Mouse (Mus musculus): ENCODE results near the gene 4930402H24Rik. TPM values are rescaled to one million over a fixed set of nuclear protein-coding genes. Genes with fewer than 3 reads are reported as not detected.

4930402H24Rik gene
- total and polyA plus RNA-seq, 3 experiments = 6.1 to 6.2 TPM; not detected in 1

DNA sequence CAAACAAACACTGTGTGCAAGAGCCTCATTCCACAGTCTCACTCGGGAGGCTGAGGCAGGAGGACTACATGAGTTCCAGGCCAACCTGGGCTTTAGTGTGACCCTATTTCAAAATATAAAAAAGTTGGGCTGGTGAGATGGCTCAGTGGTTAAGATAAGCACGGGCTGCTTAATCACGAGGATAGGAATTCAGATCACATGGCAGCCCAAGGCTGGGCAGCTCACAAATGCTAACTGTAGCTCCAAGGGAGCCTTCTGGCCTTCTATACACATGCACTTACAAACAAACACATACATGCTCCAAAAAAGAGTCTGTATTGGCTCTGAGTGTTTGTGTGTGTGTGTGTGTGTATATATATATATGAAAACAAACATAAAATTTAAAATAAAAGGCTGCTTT lies 212.6 kb downstream of the 4930402H24Rik start:
- no peaks in the 10 kb centered on the region for H3K27me3 ChIP-seq (ENCODE audit: control insufficient read depth in 1 of 2, insufficient read depth in 2 of 2, low read length in 2 of 2)
- H3K27ac ChIP-seq (ENCODE audit: control insufficient read depth, low read depth, low read length) = peak overlapping the region; percentile 15
- peaks cover 2 to 14% of the 10 kb centered on the region in 2 experiments; a peak in 2 of 4 replicates for H3K4me1 ChIP-seq (ENCODE audit: control insufficient read depth in 1 of 2, insufficient read depth in 2 of 2, low read length in 2 of 2)
- H3K9ac ChIP-seq (ENCODE audit: control insufficient read depth, low read depth, low read length, poor library complexity, severe bottlenecking) = peak overlapping the region; percentile 18; the same call in 1 of the 2 replicates
- DNase-seq (ENCODE audit: low read depth, low spot score) = peak; percentile 39
- H3K4me3 ChIP-seq (ENCODE audit: control insufficient read depth in 1 of 2, insufficient read depth in 1 of 2, low read depth in 2 of 2, low read length in 2 of 2) = no peak overlapping the region
- H3K79me2 ChIP-seq (ENCODE audit: control insufficient read depth, insufficient read depth, low read length, poor library complexity) = no peaks in the 10 kb centered on the region
- no peaks in the 10 kb centered on the region for H3K9me3 ChIP-seq (replicated peaks; ENCODE audit: insufficient read depth, low read length)
- TF ChIP-seq RCOR1 (IDR thresholded peaks at IDR 0.05; ENCODE audit: low read depth, low read length) = no peak
- 0 out of 2 replicates have a peak, but pooled peaks have one; percentile 3 for TF ChIP-seq SMC3 (IDR thresholded peaks at IDR 0.05; ENCODE audit: low read depth, low read length)
- peak; percentile 38; the same call in 1 of the 2 replicates for TF ChIP-seq ZNF384 (IDR thresholded peaks at IDR 0.05; ENCODE audit: low read depth, low read length)
- 0 out of 2 replicates have a peak, but pooled peaks have one; percentile 10 for TF ChIP-seq TCF12 (IDR thresholded peaks at IDR 0.05; ENCODE audit: low read depth, low read length)
- no peak for TF ChIP-seq TAL1 (IDR thresholded peaks at IDR 0.05; ENCODE audit: low read length)
- TF ChIP-seq CHD1 (IDR thresholded peaks at IDR 0.05; ENCODE audit: low read depth, low read length) = no peak
- TF ChIP-seq EP300 (IDR thresholded peaks at IDR 0.05; ENCODE audit: low read depth in 1 of 2, low read length in 2 of 2) = peak; percentile 14 to 20; a peak in 1 of 4 replicates
- peak in 1 of 2 experiments; percentile 47; a peak in 1 of 4 replicates for TF ChIP-seq USF2 (IDR thresholded peaks at IDR 0.05; ENCODE audit: borderline replicate concordance in 1 of 2, insufficient read depth in 1 of 2, low read depth in 1 of 2, low read length in 2 of 2)
- TF ChIP-seq SIN3A (IDR thresholded peaks at IDR 0.05; ENCODE audit: low read length) = no peak
- TF ChIP-seq POLR2AphosphoS5 (IDR thresholded peaks at IDR 0.05; ENCODE audit: borderline replicate concordance, low read depth, low read length) = no peak
- TF ChIP-seq USF1 (IDR thresholded peaks at IDR 0.05; ENCODE audit: low read depth, low read length) = peak; percentile 81
- no peak for TF ChIP-seq JUND (IDR thresholded peaks at IDR 0.05; ENCODE audit: low read depth, low read length)
- peak; percentile 68 for TF ChIP-seq MAX (IDR thresholded peaks at IDR 0.05; ENCODE audit: low read length)
- no peak for TF ChIP-seq MEF2A (IDR thresholded peaks at IDR 0.05; ENCODE audit: extremely low read depth, insufficient replicate concordance, low read depth, low read length, poor library complexity, severe bottlenecking)
- TF ChIP-seq MXI1 (IDR thresholded peaks at IDR 0.05; ENCODE audit: low read depth, low read length) = peak; percentile 61; the same call in 1 of the 2 replicates
- no peak for TF ChIP-seq MYB (IDR thresholded peaks at IDR 0.05; ENCODE audit: low read depth, low read length)
- TF ChIP-seq CHD2 (IDR thresholded peaks at IDR 0.05; ENCODE audit: low read length) = no peak
- TF ChIP-seq ZMIZ1 (IDR thresholded peaks at IDR 0.05; ENCODE audit: low read depth, low read length) = no peak
- TF ChIP-seq BHLHE40 (IDR thresholded peaks at IDR 0.05; ENCODE audit: borderline replicate concordance, low read depth, low read length) = peak; percentile 28; the same call in 1 of the 2 replicates
- TF ChIP-seq GATA1 (IDR thresholded peaks at IDR 0.05; ENCODE audit: low read depth, low read length) = no peak
- peaks cover 0 to 7% of the 10 kb centered on the region in 2 experiments; a peak in 2 of 4 replicates for H3K36me3 ChIP-seq (ENCODE audit: control insufficient read depth in 1 of 2, insufficient read depth in 2 of 2, low read length in 2 of 2)

DNA sequence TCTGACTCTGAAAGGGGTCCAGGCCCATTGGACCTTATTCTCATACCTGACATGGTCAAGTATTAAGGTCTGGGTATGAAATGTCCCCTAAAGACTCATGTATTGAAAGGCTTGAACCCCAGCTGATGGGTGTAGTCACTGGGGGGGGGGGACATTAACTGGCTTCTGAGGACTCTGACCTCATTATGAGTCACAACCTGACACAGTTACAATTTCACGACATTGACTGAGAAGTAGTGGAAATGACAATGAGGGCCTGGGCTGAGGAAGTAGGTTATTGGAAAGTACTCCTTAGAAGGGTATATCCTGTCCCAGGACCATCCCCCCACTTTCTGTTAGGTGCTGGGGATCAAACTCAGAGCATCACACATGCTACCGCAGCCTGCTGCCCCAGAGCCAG lies 217.2 kb downstream of the 4930402H24Rik start:
- Histone ChIP-seq H3K9ac (ENCODE audit: control insufficient read depth, low read depth, low read length, poor library complexity, severe bottlenecking) (no peak overlapping the region), H3K36me3 (ENCODE audit: control insufficient read depth in 1 of 2, insufficient read depth in 2 of 2, low read length in 2 of 2) (peaks cover 0 to 7% of the 10 kb centered on the region in 2 experiments; a peak in 2 of 4 replicates), H3K27ac (ENCODE audit: control insufficient read depth, low read depth, low read length) (no peak overlapping the region), H3K79me2 (ENCODE audit: control insufficient read depth, insufficient read depth, low read length, poor library complexity) (no peaks in the 10 kb centered on the region), H3K4me3 (ENCODE audit: control insufficient read depth in 1 of 2, insufficient read depth in 1 of 2, low read depth in 2 of 2, low read length in 2 of 2) (no peak overlapping the region), H3K4me1 (ENCODE audit: control insufficient read depth in 1 of 2, insufficient read depth in 2 of 2, low read length in 2 of 2) (peaks cover 2 to 8% of the 10 kb centered on the region in 2 experiments; a peak in 2 of 4 replicates), H3K9me3 (replicated peaks; ENCODE audit: insufficient read depth, low read length) (no peaks in the 10 kb centered on the region), H3K27me3 (ENCODE audit: control insufficient read depth in 1 of 2, insufficient read depth in 2 of 2, low read length in 2 of 2) (no peaks in the 10 kb centered on the region)
- DNase-seq (ENCODE audit: low read depth, low spot score) = no peak
- no peak for TF ChIP-seq ZKSCAN1 (IDR thresholded peaks at IDR 0.05; ENCODE audit: low read depth, low read length)
- no peak for TF ChIP-seq CHD2 (IDR thresholded peaks at IDR 0.05; ENCODE audit: low read length)
- no peak for TF ChIP-seq RCOR1 (IDR thresholded peaks at IDR 0.05; ENCODE audit: low read depth, low read length)
- TF ChIP-seq MAX (IDR thresholded peaks at IDR 0.05; ENCODE audit: low read length) = no peak
- TF ChIP-seq MEF2A (IDR thresholded peaks at IDR 0.05; ENCODE audit: extremely low read depth, insufficient replicate concordance, low read depth, low read length, poor library complexity, severe bottlenecking) = no peak
- no peak for TF ChIP-seq POLR2AphosphoS5 (IDR thresholded peaks at IDR 0.05; ENCODE audit: borderline replicate concordance, low read depth, low read length)
- TF ChIP-seq UBTF (IDR thresholded peaks at IDR 0.05; ENCODE audit: borderline replicate concordance, insufficient read depth, low read depth, low read length) = no peak
- TF ChIP-seq ETS1 (IDR thresholded peaks at IDR 0.05; ENCODE audit: low read depth, low read length) = no peak
- TF ChIP-seq USF1 (IDR thresholded peaks at IDR 0.05; ENCODE audit: low read depth, low read length) = no peak
- no peak for TF ChIP-seq JUND (IDR thresholded peaks at IDR 0.05; ENCODE audit: low read depth, low read length)
- TF ChIP-seq GABPA (IDR thresholded peaks at IDR 0.05; ENCODE audit: low read depth, low read length) = no peak
- TF ChIP-seq KAT2A (conservative IDR thresholded peaks at IDR 0.05; ENCODE audit: low read depth, low read length) = no peak
- no peak for TF ChIP-seq ZC3H11A (IDR thresholded peaks at IDR 0.05; ENCODE audit: low read depth, low read length)
- no peak for TF ChIP-seq TAL1 (IDR thresholded peaks at IDR 0.05; ENCODE audit: low read length)
- no peak for TF ChIP-seq TBP (IDR thresholded peaks at IDR 0.05; ENCODE audit: low read depth, low read length)
- TF ChIP-seq HCFC1 (IDR thresholded peaks at IDR 0.05; ENCODE audit: low read depth, low read length) = no peak
- TF ChIP-seq E2F4 (IDR thresholded peaks at IDR 0.05; ENCODE audit: borderline replicate concordance, low read depth, low read length) = no peak
